Mouse (Mus musculus) duodenum, adult 2 months (tissue): ENCODE data around the gene Spata6. TPM values are rescaled to one million over a fixed set of nuclear protein-coding genes. Genes with fewer than 3 reads are reported as not detected.

Experiments
- polyA plus RNA-seq: library from polyadenylated mRNA; depleted of rRNA; stranded (reverse); fragments of >200 nt; gene quantifications from 2 replicates; pipeline ENCODE4 v1.2.3, GENCODE M21; 2012; ENCODE audit warnings: low replicate concordance; rRNA removed

The Spata6 gene
- polyA plus RNA-seq = 7.8 and 11.5 TPM in 2 replicates

DNA sequence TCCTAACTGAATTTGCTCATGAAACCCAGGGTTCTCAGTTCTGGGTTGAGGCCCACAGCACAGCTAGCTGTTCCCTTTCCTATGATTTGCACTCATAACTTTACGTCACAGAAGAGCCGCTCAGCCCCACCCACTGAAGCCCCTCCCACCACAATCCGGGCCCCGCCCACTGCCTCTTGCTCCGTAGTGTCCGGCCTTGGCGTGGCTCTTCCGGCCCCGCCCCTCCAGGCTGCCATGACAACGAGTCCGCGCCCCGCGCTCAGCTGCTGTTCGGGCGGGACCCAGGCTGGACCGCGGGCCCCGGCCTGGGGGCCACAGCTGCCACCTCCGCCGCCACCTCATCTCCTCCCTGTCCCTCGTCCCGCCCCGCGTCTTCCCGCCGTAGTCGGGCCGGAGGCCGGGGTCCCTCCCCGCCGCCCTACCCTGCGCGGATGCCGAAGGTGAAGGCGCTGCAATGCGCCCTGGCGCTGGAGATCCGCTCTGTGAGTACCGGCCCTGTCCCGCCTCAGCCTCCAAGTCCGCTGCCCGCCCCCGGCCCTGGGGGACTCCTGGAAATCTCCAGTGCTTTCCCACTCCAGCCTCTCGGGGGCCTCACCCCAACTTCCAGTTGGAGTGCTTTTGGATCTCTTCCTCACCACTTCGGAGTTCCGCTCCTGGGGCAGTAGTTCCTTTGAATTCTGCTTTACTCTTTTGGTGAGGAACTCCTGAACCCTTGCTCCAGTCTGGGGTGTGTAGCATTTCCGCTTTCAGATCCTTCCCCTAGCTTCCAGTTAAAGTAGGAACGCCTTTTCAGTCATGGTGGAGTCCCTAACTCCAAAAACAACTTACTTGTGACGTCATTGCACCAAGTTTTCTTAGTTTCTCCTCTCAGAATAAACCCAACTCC lies at the start of gene Spata6:
Gene Spata6 (plus strand): TSS at position 209 of the 886 bp plus-strand sequence.

Other genes starting within 250 kb of the Spata6 start
- gene Slc5a9, start 182.9 kb downstream of the Spata6 start, polyA plus RNA-seq = 12.9 and 25.9 TPM in 2 replicates
- not detected in 2 replicates for gene Skint8, start 199.4 kb downstream of the Spata6 start, polyA plus RNA-seq